Mouse (Mus musculus): ENCODE data around the gene B3gnt6.

B3gnt6 gene

DNA sequence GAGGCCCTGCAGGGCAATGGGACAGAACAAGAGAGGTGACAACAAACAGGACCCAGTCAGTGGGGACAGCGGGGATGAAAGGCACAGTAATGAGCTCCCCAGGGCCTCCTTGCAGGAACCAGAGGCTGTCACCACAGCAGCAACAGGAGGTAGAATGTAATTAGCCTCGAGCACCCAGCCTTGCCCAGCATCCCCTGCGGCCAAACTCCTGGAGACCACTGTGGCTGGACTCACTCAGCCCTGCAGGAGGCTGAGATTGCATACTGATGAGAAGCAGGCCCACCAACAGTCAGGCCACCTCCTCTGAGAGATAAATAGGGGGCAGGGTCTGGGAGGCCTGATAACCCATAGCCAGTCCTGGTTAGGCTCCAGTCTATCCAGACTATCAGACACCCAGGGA lies 49.5 kb downstream of the B3gnt6 start:
- DNase-seq (ENCODE audit: low spot score in 2 of 2), result no peak

DNA sequence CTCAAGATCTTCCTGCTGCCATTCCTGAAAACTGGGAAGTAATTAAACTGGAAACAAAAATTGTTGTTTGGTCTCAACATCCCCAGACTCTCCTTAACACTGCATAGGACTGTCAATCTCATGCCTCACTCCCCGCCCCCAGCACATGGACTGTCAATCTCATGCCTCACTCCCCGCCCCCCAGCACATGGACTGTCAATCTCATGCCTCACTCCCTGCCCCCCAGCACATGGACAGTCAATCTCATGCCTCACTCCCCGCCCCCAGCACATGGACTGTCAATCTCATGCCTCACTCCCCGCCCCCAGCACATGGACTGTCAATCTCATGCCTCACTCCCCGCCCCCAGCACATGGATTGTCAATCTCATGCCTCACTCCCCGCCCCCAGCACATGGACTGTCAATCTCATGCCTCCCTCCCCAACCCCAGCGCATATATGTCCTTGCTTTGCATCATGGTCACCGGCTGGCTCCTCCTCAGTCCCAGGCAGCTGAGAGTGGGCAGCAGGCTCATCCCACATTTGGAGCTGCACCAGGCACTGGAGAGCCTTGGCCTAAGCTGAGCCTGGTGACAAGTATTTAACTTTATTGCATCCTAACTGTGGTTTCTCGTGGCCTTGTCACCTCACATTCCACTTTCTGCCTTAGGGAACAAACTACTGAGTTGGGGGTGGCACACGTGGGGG lies 50.4 kb downstream of the B3gnt6 start:
- DNase-seq (ENCODE audit: low spot score in 2 of 2), result no peak

GRCm38 (mm10) chr7:98147766-98148165 lies 51.5 kb downstream of the B3gnt6 start:
- DNase-seq (ENCODE audit: low spot score in 2 of 2), result no peak

GRCm38 (mm10) chr7:98146447-98146845 lies 52.8 kb downstream of the B3gnt6 start:
- peak in 1 of 2 experiments; percentile 28 for DNase-seq (ENCODE audit: low spot score in 2 of 2)

- DNase-seq (ENCODE audit: low spot score in 2 of 2), result no peak
These were observed 53.3 kb downstream of the B3gnt6 start for GRCm38 (mm10) chr7:98145842-98146446.

DNA sequence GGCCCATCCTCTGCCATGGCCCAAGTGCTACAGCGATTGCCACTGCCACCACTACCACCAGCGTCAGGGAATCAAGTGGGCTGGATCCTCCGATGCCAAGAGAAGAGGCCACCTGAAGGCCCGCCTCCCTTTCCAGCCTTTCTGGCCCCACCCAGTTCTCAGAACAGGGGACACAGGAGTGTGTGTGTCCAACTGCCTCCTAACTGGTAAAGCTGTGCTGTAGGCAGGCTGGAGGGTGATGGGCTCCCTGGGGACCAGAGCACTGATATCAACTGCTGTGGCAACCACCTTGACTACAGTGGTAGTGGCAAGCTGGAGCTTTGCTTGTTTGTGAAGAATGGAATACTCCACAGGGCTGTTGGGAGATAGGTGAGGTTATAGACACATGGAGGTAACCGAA lies 53.9 kb downstream of the B3gnt6 start, which contains the start of gene Omp:
Gene Omp, minus strand, starts transcription at position 101 of the 400 bp plus-strand sequence.
- DNase-seq (ENCODE audit: low spot score in 2 of 2), result no peak

- no peak for DNase-seq (ENCODE audit: low spot score in 2 of 2)
These were observed 56.6 kb downstream of the B3gnt6 start for GRCm38 (mm10) chr7:98142648-98143047.

Measured in left cerebral cortex, adult 9 months (tissue).